Mouse (Mus musculus): ENCODE results near the gene Nfatc3. TPM values are rescaled to one million over a fixed set of nuclear protein-coding genes. Genes with fewer than 3 reads are reported as not detected.

Nfatc3 gene
- polyA plus RNA-seq, 1 experiment from 2014 or later: 3.4 TPM

DNA sequence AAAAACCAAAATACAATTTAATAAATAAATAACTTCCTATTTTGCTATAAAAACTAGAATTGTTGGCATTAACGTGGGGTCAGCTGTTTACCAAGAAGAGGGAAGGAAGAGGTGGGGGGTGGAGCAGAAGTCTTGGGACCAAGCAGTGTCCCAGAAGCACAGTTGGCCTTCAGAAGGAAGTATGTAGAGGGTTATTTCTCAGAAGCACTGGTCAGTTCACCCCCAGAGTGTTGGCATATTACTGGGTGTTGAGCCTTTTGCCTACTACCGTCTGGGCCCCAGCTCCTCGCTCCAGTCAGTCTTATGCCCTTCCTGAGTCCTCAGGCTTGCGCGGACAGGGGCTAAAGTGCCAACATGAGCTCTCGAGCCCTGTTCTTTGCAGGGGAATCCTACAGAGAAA lies 90.4 kb downstream of the Nfatc3 start:
- Histone ChIP-seq H3K4me1 (replicated peaks) (peaks cover 22% of the 10 kb centered on the region), H3K27ac (no peak overlapping the region), H3K27me3 (no peaks in the 10 kb centered on the region), H3K9ac (no peak overlapping the region), H3K9me3 (replicated peaks) (no peaks in the 10 kb centered on the region), H3K36me3 (no peaks in the 10 kb centered on the region), H3K4me3 (no peak overlapping the region), H3K4me2 (no peak overlapping the region)
- no peak for ATAC-seq (replicated peaks; ENCODE audit: insufficient number of reproducible peaks, insufficient read depth, low FRiP score, low read depth)
- WGBS: 87% methylated on average over 6 of the region's 6 CpGs

DNA sequence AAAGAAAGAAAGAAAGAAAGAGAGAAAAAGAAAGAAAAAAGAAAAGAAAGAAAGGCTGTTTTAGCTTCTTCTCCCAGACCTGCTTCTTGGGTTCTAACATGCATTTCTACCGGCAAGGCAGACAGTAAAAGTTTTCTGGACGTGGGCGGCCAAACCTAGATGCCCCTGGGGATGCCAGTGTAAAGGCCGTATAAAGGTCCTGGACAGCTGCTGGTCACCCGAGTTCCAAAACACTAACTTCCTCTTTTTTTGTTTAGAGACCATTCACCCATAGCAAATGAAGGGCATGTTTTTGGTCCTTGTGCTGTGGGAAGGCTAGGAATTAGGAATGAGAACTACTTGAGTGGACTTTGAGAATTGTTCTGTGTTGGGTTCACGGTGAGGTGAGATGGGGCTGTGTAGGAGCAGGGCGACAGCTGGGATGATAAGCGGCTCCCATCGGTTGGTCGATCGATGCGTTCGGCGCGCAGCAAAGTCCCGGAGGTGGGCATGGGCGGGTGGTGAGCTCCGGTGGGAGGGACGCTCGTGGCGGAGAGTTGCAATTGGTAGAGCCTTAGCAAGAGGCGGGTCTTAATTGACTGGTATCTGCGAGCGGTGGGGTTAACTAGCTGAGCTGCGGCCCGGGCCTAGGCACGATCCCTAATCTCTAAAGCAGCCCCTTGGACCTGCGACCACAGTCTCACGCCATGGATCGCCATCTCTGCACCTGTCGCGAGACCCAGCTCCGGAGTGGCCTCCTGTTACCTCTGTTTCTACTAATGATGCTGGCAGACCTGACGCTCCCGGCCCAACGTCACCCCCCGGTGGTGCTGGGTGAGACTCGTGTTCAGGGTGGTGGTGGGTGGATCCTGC lies 91.4 kb downstream of the Nfatc3 start, which contains the start of gene Pla2g15:
Gene Pla2g15, plus strand, starts transcription at position 599 of the 852 bp plus-strand sequence.
- Histone ChIP-seq H3K27me3 (no peaks in the 10 kb centered on the region), H3K4me1 (replicated peaks) (peaks cover 22% of the 10 kb centered on the region), H3K36me3 (no peaks in the 10 kb centered on the region), H3K4me2 (peak within 1 kb of the TSS; percentile 77), H3K9ac (peak within 1 kb of the TSS; percentile 68), H3K9me3 (replicated peaks) (no peaks in the 10 kb centered on the region), H3K27ac (peak within 1 kb of the TSS; percentile 46; the same call in 1 of the 2 replicates), H3K4me3 (peak within 1 kb of the TSS; percentile 76)
- WGBS: 2% methylated on average over 38 of the region's 38 CpGs
- ATAC-seq (replicated peaks; ENCODE audit: insufficient number of reproducible peaks, insufficient read depth, low FRiP score, low read depth): peak; percentile 95

DNA sequence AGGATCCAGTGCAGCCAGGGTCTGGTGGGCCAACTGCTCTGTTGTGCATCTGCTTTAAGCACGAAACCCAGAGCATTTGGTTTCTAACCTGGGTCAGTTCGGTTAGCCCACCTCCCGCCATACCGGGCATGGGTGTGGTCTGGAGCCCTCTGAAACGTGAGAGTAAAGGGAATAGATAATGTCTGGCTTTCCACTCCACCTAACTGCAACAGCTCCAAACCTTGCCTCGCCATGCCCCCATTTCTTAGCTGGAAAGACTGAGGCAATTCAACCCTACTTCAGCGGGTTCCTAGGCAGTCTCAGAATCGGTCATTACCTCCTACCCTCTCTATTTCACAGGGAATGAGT lies 92.0 kb downstream of the Nfatc3 start:
- Histone ChIP-seq H3K9ac (peak overlapping the region; percentile 68), H3K9me3 (replicated peaks) (no peaks in the 10 kb centered on the region), H3K4me3 (peak overlapping the region; percentile 76), H3K4me2 (peak overlapping the region; percentile 77), H3K4me1 (replicated peaks) (peaks cover 22% of the 10 kb centered on the region), H3K27ac (no peak overlapping the region), H3K27me3 (no peaks in the 10 kb centered on the region), H3K36me3 (no peaks in the 10 kb centered on the region)
- no peak for ATAC-seq (replicated peaks; ENCODE audit: insufficient number of reproducible peaks, insufficient read depth, low FRiP score, low read depth)
- 17% methylated on average over 8 of the region's 8 CpGs for WGBS

DNA sequence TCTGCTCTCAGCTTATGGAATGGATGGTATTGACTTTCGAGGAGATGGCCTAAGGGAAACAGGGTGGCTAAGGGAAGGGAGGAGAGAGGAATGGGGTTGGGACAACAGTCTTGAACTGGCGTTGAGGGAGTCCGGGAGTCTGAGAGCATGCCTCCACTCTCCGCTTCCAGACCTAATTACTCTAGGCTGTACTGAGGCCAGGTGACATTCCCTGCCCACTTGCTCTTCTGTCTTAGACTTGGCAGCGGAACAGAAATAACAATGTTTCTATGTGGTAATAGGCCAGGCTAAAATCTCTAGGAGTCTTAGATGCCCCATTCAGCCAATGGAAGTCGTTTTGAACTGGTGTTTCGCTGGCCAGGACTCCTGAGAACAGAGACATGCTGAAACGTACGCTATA lies 92.4 kb downstream of the Nfatc3 start:
- peak overlapping the region; percentile 68 for H3K9ac ChIP-seq
- H3K27ac ChIP-seq: no peak overlapping the region
- WGBS: 74% methylated on average over 9 of the region's 9 CpGs
- H3K4me1 ChIP-seq (replicated peaks): peaks cover 22% of the 10 kb centered on the region
- H3K27me3 ChIP-seq: no peaks in the 10 kb centered on the region
- H3K4me3 ChIP-seq: peak overlapping the region; percentile 76
- peak overlapping the region; percentile 77 for H3K4me2 ChIP-seq
- no peaks in the 10 kb centered on the region for H3K9me3 ChIP-seq (replicated peaks)
- ATAC-seq (replicated peaks; ENCODE audit: insufficient number of reproducible peaks, insufficient read depth, low FRiP score, low read depth): no peak
- H3K36me3 ChIP-seq: no peaks in the 10 kb centered on the region

DNA sequence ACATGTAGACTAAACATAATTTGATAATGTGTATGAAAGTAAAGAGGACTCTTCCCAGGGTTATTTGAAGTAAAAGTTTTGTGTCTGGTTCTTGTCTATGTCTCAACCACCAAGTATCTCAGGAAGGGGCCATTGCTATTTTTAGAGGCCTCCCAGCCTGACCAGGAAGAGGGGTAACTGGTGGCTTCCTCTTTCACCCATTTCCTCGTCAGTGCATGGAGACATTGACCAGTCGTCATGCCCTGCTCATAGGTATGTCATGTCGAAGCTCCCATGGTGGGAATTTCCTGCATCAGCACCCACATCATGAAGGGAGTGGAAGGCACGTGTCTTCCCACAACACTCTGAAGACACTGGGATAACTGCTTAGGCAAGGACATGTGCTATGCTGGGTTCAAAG lies 94.2 kb downstream of the Nfatc3 start:
- H3K4me2 ChIP-seq: no peak overlapping the region
- no peaks in the 10 kb centered on the region for H3K9me3 ChIP-seq (replicated peaks)
- H3K9ac ChIP-seq: no peak overlapping the region
- no peak overlapping the region for H3K27ac ChIP-seq
- H3K36me3 ChIP-seq: no peaks in the 10 kb centered on the region
- ATAC-seq (replicated peaks; ENCODE audit: insufficient number of reproducible peaks, insufficient read depth, low FRiP score, low read depth): no peak
- peaks cover 22% of the 10 kb centered on the region for H3K4me1 ChIP-seq (replicated peaks)
- 31% methylated on average over 4 of the region's 4 CpGs for WGBS
- no peaks in the 10 kb centered on the region for H3K27me3 ChIP-seq
- no peak overlapping the region for H3K4me3 ChIP-seq

DNA sequence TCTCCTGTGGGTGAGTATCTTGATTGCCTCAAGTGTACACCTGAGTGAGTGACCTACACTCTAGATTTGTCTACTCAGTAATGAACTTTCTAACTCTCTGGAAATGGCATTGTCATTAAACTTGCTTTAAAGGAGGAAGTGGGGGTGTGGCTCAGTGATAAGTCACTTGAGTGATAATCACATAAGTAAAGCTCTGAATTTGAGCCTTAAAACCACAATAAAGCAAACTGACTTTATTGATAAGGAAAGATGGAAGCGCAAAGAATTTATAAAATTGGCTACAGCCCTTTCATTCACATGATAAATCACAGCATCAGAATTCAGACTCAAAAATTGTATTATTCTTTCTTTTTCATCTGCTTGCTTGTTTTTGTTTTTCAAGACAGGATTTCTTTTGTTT lies 98.8 kb downstream of the Nfatc3 start:
- no peak overlapping the region for H3K27ac ChIP-seq
- H3K4me3 ChIP-seq: no peak overlapping the region
- no peak overlapping the region for H3K9ac ChIP-seq
- no peak for ATAC-seq (replicated peaks; ENCODE audit: insufficient number of reproducible peaks, insufficient read depth, low FRiP score, low read depth)
- 97% methylated on average over 1 of the region's 1 CpGs for WGBS
- no peak overlapping the region for H3K4me2 ChIP-seq
- H3K36me3 ChIP-seq: peaks cover 6% of the 10 kb centered on the region; the same call in 1 of the 2 replicates
- no peaks in the 10 kb centered on the region for H3K9me3 ChIP-seq (replicated peaks)
- peaks cover 7% of the 10 kb centered on the region; the same call in 1 of the 2 replicates for H3K4me1 ChIP-seq (replicated peaks)
- no peaks in the 10 kb centered on the region for H3K27me3 ChIP-seq

DNA sequence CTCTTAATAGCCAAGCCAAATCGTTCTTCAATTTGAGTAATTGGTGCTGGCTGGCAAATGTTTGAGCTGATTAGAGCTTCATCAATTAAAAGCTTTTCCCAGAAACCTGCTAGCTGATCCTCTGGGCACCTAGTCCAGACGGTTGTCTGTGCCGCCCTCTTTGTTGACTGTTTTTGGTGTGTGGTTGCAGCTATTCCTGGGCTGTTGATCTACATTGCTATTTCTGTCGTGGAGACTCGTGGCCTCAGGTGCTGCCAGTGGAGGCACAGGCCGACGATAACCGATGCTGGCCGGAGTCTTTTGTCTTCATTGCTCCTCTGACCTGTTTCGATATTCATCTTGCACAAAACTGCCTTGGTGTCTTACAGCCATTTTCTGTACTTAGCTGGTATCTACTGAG lies 99.7 kb downstream of the Nfatc3 start:
- Histone ChIP-seq H3K36me3 (peaks cover 15% of the 10 kb centered on the region; the same call in 1 of the 2 replicates), H3K9me3 (replicated peaks) (no peaks in the 10 kb centered on the region), H3K9ac (no peak overlapping the region), H3K27me3 (no peaks in the 10 kb centered on the region), H3K4me1 (replicated peaks) (no peaks in the 10 kb centered on the region; the same call in 1 of the 2 replicates), H3K27ac (no peak overlapping the region), H3K4me2 (no peak overlapping the region), H3K4me3 (no peak overlapping the region)
- 62% methylated on average over 10 of the region's 10 CpGs for WGBS
- ATAC-seq (replicated peaks; ENCODE audit: insufficient number of reproducible peaks, insufficient read depth, low FRiP score, low read depth): no peak

DNA sequence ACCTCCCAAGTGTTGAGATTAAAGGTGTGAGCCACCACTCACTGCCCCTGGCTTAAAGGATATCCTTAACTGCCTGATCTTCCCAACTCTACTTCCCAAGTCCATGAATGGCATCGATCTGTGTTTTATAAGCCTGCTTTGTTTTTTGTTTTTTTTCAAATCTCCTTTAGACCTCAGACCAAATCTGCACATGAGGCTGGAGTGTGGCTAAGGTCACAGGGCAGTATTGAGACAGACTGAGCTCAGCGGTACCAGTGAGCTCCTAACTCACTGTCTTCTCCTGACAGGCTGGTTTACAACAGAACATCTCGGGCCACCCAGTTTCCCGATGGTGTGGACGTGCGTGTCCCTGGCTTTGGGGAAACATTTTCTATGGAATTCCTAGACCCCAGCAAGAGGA lies 101.2 kb downstream of the Nfatc3 start:
- peaks cover 18% of the 10 kb centered on the region; the same call in 1 of the 2 replicates for H3K36me3 ChIP-seq
- ATAC-seq (replicated peaks; ENCODE audit: insufficient number of reproducible peaks, insufficient read depth, low FRiP score, low read depth): no peak
- 83% methylated on average over 6 of the region's 6 CpGs for WGBS
- no peaks in the 10 kb centered on the region for H3K9me3 ChIP-seq (replicated peaks)
- H3K9ac ChIP-seq: no peak overlapping the region
- H3K27ac ChIP-seq: no peak overlapping the region
- H3K4me1 ChIP-seq (replicated peaks): no peaks in the 10 kb centered on the region; the same call in 1 of the 2 replicates
- H3K4me2 ChIP-seq: no peak overlapping the region
- H3K4me3 ChIP-seq: no peak overlapping the region
- no peaks in the 10 kb centered on the region for H3K27me3 ChIP-seq

DNA sequence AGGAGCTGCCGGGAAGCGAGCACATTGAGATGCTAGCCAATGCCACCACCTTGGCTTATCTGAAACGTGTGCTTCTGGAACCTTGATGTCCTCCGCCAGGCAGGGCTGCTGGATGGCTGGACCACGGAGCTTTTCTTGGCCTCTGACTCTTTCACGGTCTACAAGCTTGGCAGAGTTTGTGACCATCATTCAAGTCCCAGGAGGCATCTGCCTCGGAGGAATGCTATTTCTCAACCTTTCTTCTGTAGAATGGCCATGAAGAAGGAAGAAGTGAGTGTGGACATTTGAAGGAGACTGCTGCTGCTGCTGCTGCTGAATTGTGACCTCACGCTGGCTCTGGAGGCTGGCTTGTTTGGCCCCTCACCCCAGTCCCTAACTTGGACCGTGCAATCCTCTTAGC lies 104.6 kb downstream of the Nfatc3 start:
- peaks cover 16% of the 10 kb centered on the region for H3K4me1 ChIP-seq (replicated peaks)
- H3K9ac ChIP-seq: no peak overlapping the region
- H3K4me3 ChIP-seq: no peak overlapping the region
- no peak for ATAC-seq (replicated peaks; ENCODE audit: insufficient number of reproducible peaks, insufficient read depth, low FRiP score, low read depth)
- H3K36me3 ChIP-seq: peaks cover 18% of the 10 kb centered on the region; the same call in 1 of the 2 replicates
- H3K27me3 ChIP-seq: no peaks in the 10 kb centered on the region
- WGBS: 83% methylated on average over 9 of the region's 9 CpGs
- H3K4me2 ChIP-seq: no peak overlapping the region
- H3K27ac ChIP-seq: no peak overlapping the region
- H3K9me3 ChIP-seq (replicated peaks): no peaks in the 10 kb centered on the region

DNA sequence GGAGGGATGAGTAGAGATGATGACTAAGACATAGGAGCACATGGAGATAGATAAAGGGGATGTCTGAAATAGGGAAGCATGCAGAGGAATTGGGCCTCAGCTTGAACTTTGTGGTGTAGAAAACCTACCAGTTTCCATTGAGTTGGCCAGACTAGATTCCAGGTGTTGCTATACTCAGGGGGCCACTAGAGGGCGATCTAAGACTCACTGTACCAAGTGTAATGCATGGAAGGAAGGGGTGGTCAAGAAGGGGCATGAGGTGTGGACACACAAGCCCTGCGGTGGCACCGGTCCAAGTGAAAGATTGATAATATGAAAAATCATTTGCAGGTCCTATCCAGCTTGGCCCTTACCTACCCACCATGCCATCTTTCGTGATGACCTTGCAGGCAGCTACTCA lies 106.8 kb downstream of the Nfatc3 start:
- ATAC-seq (replicated peaks; ENCODE audit: insufficient number of reproducible peaks, insufficient read depth, low FRiP score, low read depth): no peak
- 46% methylated on average over 4 of the region's 4 CpGs for WGBS
- no peak overlapping the region for H3K27ac ChIP-seq
- H3K36me3 ChIP-seq: peaks cover 18% of the 10 kb centered on the region; the same call in 1 of the 2 replicates
- H3K9me3 ChIP-seq (replicated peaks): no peaks in the 10 kb centered on the region
- no peaks in the 10 kb centered on the region for H3K27me3 ChIP-seq
- no peak overlapping the region for H3K4me2 ChIP-seq
- no peak overlapping the region for H3K4me3 ChIP-seq
- H3K9ac ChIP-seq: no peak overlapping the region
- peaks cover 22% of the 10 kb centered on the region for H3K4me1 ChIP-seq (replicated peaks)

DNA sequence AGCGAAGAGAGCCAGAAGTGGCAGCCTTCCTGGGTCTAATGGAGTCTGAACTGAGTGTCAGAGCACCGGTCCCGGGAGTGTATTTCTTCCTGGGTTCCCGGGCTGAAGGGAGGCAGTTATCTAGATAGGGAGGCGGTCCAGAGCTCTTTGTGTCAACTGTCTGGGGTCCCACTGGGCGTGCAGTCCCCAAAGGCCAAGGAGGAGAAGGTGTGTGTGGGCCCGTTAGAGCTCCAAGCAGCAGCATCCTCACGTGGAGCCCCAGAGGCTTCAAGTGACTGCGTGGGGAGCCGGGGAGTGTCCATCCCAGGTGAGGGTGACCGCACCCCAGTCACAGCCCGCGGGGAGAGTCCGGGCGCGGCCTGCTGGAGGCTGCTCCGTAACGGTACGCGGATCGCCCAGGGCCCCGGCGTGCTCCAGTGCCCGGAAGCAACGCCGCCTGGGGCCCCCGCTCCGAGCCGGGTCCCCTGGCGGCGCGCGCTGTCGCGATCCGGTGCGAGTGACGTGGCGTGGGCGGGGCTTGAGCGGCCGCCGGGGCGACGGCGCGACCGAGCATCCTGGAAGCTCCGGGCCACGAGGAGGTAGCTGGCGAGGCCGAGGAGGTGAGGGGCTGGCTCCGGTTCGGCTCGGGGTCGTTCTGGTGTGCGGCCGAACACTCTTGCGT lies 109.8 kb downstream of the Nfatc3 start, which contains the start of gene Slc7a6:
Gene Slc7a6, plus strand, starts transcription at position 502 of the 661 bp plus-strand sequence.
- peak; percentile 90 for ATAC-seq (replicated peaks; ENCODE audit: insufficient number of reproducible peaks, insufficient read depth, low FRiP score, low read depth)

More for the DNA sequence above, 109.8 kb downstream of the Nfatc3 start, which contains the start of gene Slc7a6:
- Histone ChIP-seq H3K27me3 (no peaks in the 10 kb centered on the region), H3K27ac (peak within 1 kb of the TSS; percentile 72), H3K36me3 (peaks cover 2% of the 10 kb centered on the region; the same call in 1 of the 2 replicates), H3K4me2 (peak within 1 kb of the TSS; percentile 85), H3K9ac (peak within 1 kb of the TSS; percentile 68), H3K9me3 (replicated peaks) (no peaks in the 10 kb centered on the region), H3K4me3 (peak within 1 kb of the TSS; percentile 65), H3K4me1 (replicated peaks) (peaks cover 22% of the 10 kb centered on the region)
- under 1% methylated on average over 59 of the region's 59 CpGs for WGBS

Measured in heart, embryonic 15.5 days (tissue).